Mouse (Mus musculus) embryonic facial prominence, embryonic 15.5 days (tissue): ENCODE results near the gene Slc28a2. TPM values are rescaled to one million over a fixed set of nuclear protein-coding genes. Genes with fewer than 3 reads are reported as not detected.
"Not testable (repeated sequence)": the region's sequence is repeated elsewhere in the genome, so short reads cannot be mapped to it uniquely, and the experiment has no call there.

Experiments
- ATAC-seq: fragments of 200-750 bp; cut with Nextera tagmentation; 2 replicates; pipeline ENCODE4 v1.8.0; 2017; ENCODE audit warnings: low read depth, moderate TSS enrichment; ENCODE audit not compliant: insufficient number of reproducible peaks, low FRiP score, low TSS enrichment
- H3K27ac ChIP-seq: fragments of 300-500 bp; sonication (generic); replicated peaks from 2 replicates; pipeline ENCODE4 v1.5.1; 2015; ENCODE audit warnings: mild to moderate bottlenecking, inconsistent platforms
- H3K27me3 ChIP-seq: fragments of 300-500 bp; sonication (generic); 2 replicates; pipeline ENCODE4 v1.6.1; 2015; ENCODE audit warnings: inconsistent platforms
- H3K36me3 ChIP-seq: fragments of 300-500 bp; sonication (generic); 2 replicates; pipeline ENCODE4 v1.6.1; 2015; ENCODE audit warnings: mild to moderate bottlenecking, inconsistent platforms
- H3K4me1 ChIP-seq: fragments of 300-500 bp; sonication (generic); 2 replicates; pipeline ENCODE4 v1.6.1; 2015; ENCODE audit warnings: inconsistent platforms
- H3K4me2 ChIP-seq: fragments of 300-500 bp; sonication (generic); replicated peaks from 2 replicates; pipeline ENCODE4 v1.6.1; 2015; ENCODE audit warnings: mild to moderate bottlenecking, inconsistent platforms
- H3K4me3 ChIP-seq: fragments of 300-500 bp; sonication (generic); replicated peaks from 2 replicates; pipeline ENCODE4 v1.5.1; 2015; ENCODE audit warnings: mild to moderate bottlenecking, inconsistent platforms
- H3K9ac ChIP-seq: fragments of 300-500 bp; sonication (generic); 2 replicates; pipeline ENCODE4 v1.6.1; 2015; ENCODE audit warnings: inconsistent platforms
- H3K9me3 ChIP-seq: fragments of 300-500 bp; sonication (generic); replicated peaks from 2 replicates; pipeline ENCODE4 v1.6.1; 2016; ENCODE audit warnings: inconsistent platforms
- WGBS: fragments of 180-500 bp; shearing (Covaris S2); methylation state at CpG from one replicate; pipeline ENCODE4 v1.1.7; 2015; 5-methylcytosine and 5-hydroxymethylcytosine counted together
- polyA plus RNA-seq: library from polyadenylated mRNA; unstranded; fragments of >200 nt; fragmentation: Nextera tagmentation; extraction: Ambion mirVana; gene quantifications from 2 replicates; pipeline ENCODE4 v1.2.1, GENCODE M21; 2015

The Slc28a2 gene
- polyA plus RNA-seq, 1 experiment from 2014 or later, result 0.31 TPM

GRCm38 (mm10) chr2:122476585-122476984, 50.3 kb downstream of the Slc28a2 start:
- Histone ChIP-seq H3K27ac (no peak overlapping the region), H3K9ac (no peak overlapping the region), H3K36me3 (no peaks in the 10 kb centered on the region), H3K4me2 (no peak overlapping the region), H3K4me3 (no peak overlapping the region), H3K27me3 (no peaks in the 10 kb centered on the region), H3K4me1 (no peaks in the 10 kb centered on the region), H3K9me3 (no peaks in the 10 kb centered on the region)
- no peak for ATAC-seq

DNA sequence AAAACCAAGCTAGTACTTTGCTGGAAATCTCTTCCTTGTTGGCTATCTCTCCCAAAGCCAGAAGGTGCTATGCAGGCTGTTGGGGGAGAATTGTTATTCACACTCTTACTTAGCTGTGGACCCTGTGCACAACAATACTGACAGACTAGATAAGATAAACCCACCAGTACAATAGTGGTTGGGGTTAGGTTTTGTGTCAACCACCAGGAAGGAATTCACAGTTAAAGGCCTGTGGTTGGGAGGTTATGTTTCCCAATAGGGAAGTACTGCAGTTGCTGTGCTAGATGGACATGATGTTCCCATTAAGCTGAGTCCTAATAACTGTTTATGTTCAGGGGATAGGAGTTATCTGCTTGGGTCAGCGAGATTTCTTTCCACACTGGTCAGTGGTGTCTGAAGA, 57.5 kb downstream of the Slc28a2 start:
- H3K27ac ChIP-seq, ATAC-seq, H3K4me2 ChIP-seq, H3K9me3 ChIP-seq, H3K27me3 ChIP-seq, H3K9ac ChIP-seq, H3K36me3 ChIP-seq, H3K4me1 ChIP-seq, H3K4me3 ChIP-seq: not testable (repeated sequence)
- 56% methylated on average over 1 of the region's 1 CpGs for WGBS

GRCm38 (mm10) chr2:122484641-122485040, 58.4 kb downstream of the Slc28a2 start, which contains the start of gene Gm14085:
Gene Gm14085 (plus strand): TSS chr2:122484941.
- no peak within 1 kb of the TSS for H3K27ac ChIP-seq
- WGBS, result 79% methylated on average over 1 of the region's 1 CpGs
- no peaks in the 10 kb centered on the region for H3K9me3 ChIP-seq
- no peak within 1 kb of the TSS for H3K9ac ChIP-seq
- no peak for ATAC-seq
- H3K36me3 ChIP-seq, result no peaks in the 10 kb centered on the region
- no peak within 1 kb of the TSS for H3K4me3 ChIP-seq
- no peaks in the 10 kb centered on the region for H3K27me3 ChIP-seq
- H3K4me2 ChIP-seq, result no peak within 1 kb of the TSS
- no peaks in the 10 kb centered on the region for H3K4me1 ChIP-seq

DNA sequence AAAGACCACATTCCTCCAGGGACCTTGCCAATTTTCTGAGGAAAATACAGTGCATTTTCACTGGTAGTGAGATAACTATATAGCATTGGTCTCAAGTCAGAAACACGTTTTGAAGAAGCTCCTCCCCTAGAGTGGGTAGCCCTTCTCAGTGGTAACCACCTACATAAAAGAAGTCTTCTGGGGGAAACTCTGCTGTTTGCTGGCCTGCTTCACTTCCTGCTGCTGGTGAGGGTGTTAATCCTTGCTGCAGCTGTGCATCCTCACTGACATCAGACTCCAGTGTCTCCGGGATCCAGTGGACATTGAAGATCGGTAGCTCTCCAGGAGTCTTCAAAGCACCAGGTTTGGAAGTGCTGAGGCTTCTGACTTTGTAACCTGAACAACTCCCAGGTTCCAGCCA, 59.4 kb downstream of the Slc28a2 start:
- not testable (repeated sequence) for H3K9me3 ChIP-seq, ATAC-seq, H3K27ac ChIP-seq, H3K4me1 ChIP-seq, H3K9ac ChIP-seq, H3K4me2 ChIP-seq, H3K4me3 ChIP-seq, H3K27me3 ChIP-seq, H3K36me3 ChIP-seq
- 64% methylated on average over 3 of the region's 3 CpGs for WGBS

DNA sequence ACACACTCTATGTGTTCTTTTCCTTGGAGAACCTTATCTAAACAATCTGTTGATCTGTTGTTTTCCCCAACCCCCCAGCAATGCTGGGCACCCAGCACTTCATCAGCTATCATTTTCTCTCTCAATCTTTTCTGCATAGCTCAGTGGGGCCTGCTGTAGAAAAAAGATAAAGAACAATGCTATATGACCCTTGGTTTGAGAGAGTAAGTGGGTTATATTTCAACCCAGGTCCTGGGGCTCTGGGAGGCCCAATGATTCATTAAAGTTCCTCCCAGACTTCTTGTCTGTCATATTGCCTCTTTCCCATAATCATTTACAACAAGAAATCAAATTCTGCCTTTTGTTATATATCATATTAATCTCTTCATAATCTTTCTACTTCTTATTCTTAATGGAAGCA, 59.8 kb downstream of the Slc28a2 start:
- H3K4me1 ChIP-seq, ATAC-seq, H3K9ac ChIP-seq, H3K27me3 ChIP-seq, H3K4me2 ChIP-seq, H3K9me3 ChIP-seq, H3K4me3 ChIP-seq, H3K36me3 ChIP-seq, H3K27ac ChIP-seq: not testable (repeated sequence)

DNA sequence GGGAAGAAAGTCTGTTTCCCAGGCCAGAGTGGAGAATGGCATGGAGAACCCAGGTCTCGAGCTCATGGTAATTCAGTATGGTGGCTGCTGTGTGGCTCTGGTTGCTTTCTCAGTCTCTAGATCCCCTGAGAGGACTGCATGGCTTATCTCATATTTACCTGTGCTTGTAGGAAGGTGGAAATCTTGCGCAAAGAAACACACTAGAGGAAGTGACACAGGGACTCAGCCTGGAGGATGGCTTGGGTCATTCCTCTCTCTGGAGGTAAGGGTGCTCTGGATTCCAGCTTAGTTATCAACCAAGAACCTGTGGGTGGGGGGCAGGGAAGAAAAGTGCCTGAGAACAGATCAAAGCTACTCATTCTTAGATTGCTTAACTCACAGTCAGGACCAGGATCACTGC, 60.4 kb downstream of the Slc28a2 start:
- H3K9ac ChIP-seq, result no peak overlapping the region
- no peak for ATAC-seq
- H3K27me3 ChIP-seq, result no peaks in the 10 kb centered on the region
- no peak overlapping the region for H3K27ac ChIP-seq
- H3K9me3 ChIP-seq, result no peaks in the 10 kb centered on the region
- WGBS, result 88% methylated on average over 2 of the region's 2 CpGs
- no peaks in the 10 kb centered on the region for H3K36me3 ChIP-seq
- H3K4me2 ChIP-seq, result no peak overlapping the region
- H3K4me3 ChIP-seq, result no peak overlapping the region
- no peaks in the 10 kb centered on the region for H3K4me1 ChIP-seq

Other genes with a start within 250 kb of the Slc28a2 start
- gene Patl2, start 240.3 kb upstream of the Slc28a2 start, polyA plus RNA-seq, result 0.08 TPM in 1 of 2 replicates, not detected in the other
- gene Terb2, start 240.2 kb upstream of the Slc28a2 start, polyA plus RNA-seq, result not detected in 2 replicates
- 24.1 and 28.7 TPM in 2 replicates for gene Sord, start 191.7 kb upstream of the Slc28a2 start, polyA plus RNA-seq
- 0.05 and 0.11 TPM in 2 replicates for gene Duox2, start 128.0 kb upstream of the Slc28a2 start, polyA plus RNA-seq
- 0.25 TPM in 1 of 2 replicates, not detected in the other for gene Duoxa2, start 127.6 kb upstream of the Slc28a2 start, polyA plus RNA-seq
- gene Duoxa1, start 112.7 kb upstream of the Slc28a2 start, polyA plus RNA-seq, result 6.6 and 7.6 TPM in 2 replicates
- 1.5 TPM in 2 replicates for gene Duox1, start 110.8 kb upstream of the Slc28a2 start, polyA plus RNA-seq
- 4.5 and 5.0 TPM in 2 replicates for gene Shf, start 57.3 kb upstream of the Slc28a2 start, polyA plus RNA-seq
- not detected in 2 replicates for gene Gm14085, start 58.5 kb downstream of the Slc28a2 start, polyA plus RNA-seq
- gene Gatm, start 184.8 kb downstream of the Slc28a2 start, polyA plus RNA-seq, result 42.3 and 48.4 TPM in 2 replicates
- 0.37 and 0.53 TPM in 2 replicates for gene AA467197, start 210.5 kb downstream of the Slc28a2 start, polyA plus RNA-seq